Mouse (Mus musculus) right cerebral cortex, postnatal 36 days (tissue): ENCODE results near the gene Galnt6.

Experiments used
- DNase-seq, 2 experiments: peaks; one replicate each; pipeline ENCODE4 v3.0.0; 2022; ENCODE audit warnings: low spot score in 2 of 2, mixed read lengths in 1 of 2

Gene Galnt6

GRCm38 (mm10) chr15:100754041-100754440, 24.9 kb upstream of the Galnt6 start:
- DNase-seq: no peak

- DNase-seq: no peak
Measured at GRCm38 (mm10) chr15:100753045-100753444, 23.9 kb upstream of the Galnt6 start.

GRCm38 (mm10) chr15:100752439-100752838, 23.3 kb upstream of the Galnt6 start:
- no peak for DNase-seq

- DNase-seq: no peak
Measured at GRCm38 (mm10) chr15:100749751-100750538, 20.8 kb upstream of the Galnt6 start.

- DNase-seq: no peak
Measured at GRCm38 (mm10) chr15:100748584-100748983, 19.4 kb upstream of the Galnt6 start.

GRCm38 (mm10) chr15:100747121-100747963, 18.2 kb upstream of the Galnt6 start:
- no peak for DNase-seq

- DNase-seq: no peak
Measured at GRCm38 (mm10) chr15:100746478-100747120, 17.4 kb upstream of the Galnt6 start.

- DNase-seq: no peak
Measured at GRCm38 (mm10) chr15:100743238-100743637, 14.1 kb upstream of the Galnt6 start.

GRCm38 (mm10) chr15:100739442-100739841, 10.3 kb upstream of the Galnt6 start:
- DNase-seq: no peak

GRCm38 (mm10) chr15:100738351-100738781, 9.2 kb upstream of the Galnt6 start:
- DNase-seq: no peak

- DNase-seq: no peak
Measured at GRCm38 (mm10) chr15:100737667-100738066, 8.5 kb upstream of the Galnt6 start.

GRCm38 (mm10) chr15:100735953-100736300, 6.8 kb upstream of the Galnt6 start:
- DNase-seq: no peak

GRCm38 (mm10) chr15:100735095-100735952, 6.1 kb upstream of the Galnt6 start:
- DNase-seq: no peak

GRCm38 (mm10) chr15:100732580-100732979, 3.4 kb upstream of the Galnt6 start:
- DNase-seq: no peak

- DNase-seq: no peak
Measured at GRCm38 (mm10) chr15:100731081-100731480, 1.9 kb upstream of the Galnt6 start.

- DNase-seq: no peak
Measured at GRCm38 (mm10) chr15:100728586-100728985, 590 bp downstream of the Galnt6 start.

- DNase-seq: no peak
Measured at GRCm38 (mm10) chr15:100727834-100728233, 1.3 kb downstream of the Galnt6 start.

GRCm38 (mm10) chr15:100726721-100727120, 2.5 kb downstream of the Galnt6 start:
- no peak for DNase-seq

- no peak for DNase-seq
Measured at GRCm38 (mm10) chr15:100723505-100723904, 5.7 kb downstream of the Galnt6 start.

- no peak for DNase-seq
Measured at GRCm38 (mm10) chr15:100722564-100722963, 6.6 kb downstream of the Galnt6 start.

- no peak for DNase-seq
Measured at GRCm38 (mm10) chr15:100722026-100722425, 7.2 kb downstream of the Galnt6 start.
